Mouse (Mus musculus) C2C12 (cell line): ENCODE measurements around the gene Cdh4. TPM values are rescaled to one million over a fixed set of nuclear protein-coding genes. Genes with fewer than 3 reads are reported as not detected.

ENCODE experiments used
- H3K27me3 ChIP-seq: one replicate; pipeline ENCODE4 v1.6.1; 2011; ENCODE audit not compliant: control insufficient read depth, insufficient read depth, insufficient read length
- H3K36me3 ChIP-seq: one replicate; pipeline ENCODE4 v1.6.1; 2011; ENCODE audit not compliant: control insufficient read depth, insufficient read depth
- H3K4me3 ChIP-seq: one replicate; pipeline ENCODE4 v1.5.1; 2011; ENCODE audit warnings: mild to moderate bottlenecking, control low read depth; ENCODE audit not compliant: poor library complexity, insufficient read depth, severe bottlenecking
- H3K79me2 ChIP-seq: one replicate; pipeline ENCODE4 v1.6.1; 2011; ENCODE audit not compliant: control insufficient read depth, insufficient read depth
- H3K79me3 ChIP-seq: one replicate; pipeline ENCODE4 v1.6.1; 2011; ENCODE audit warnings: low read depth, control low read depth
- H3ac ChIP-seq: one replicate; pipeline ENCODE3; 2011; ENCODE audit warnings: low read depth; ENCODE audit not compliant: control insufficient read depth, insufficient read length
- CEBPB ChIP-seq: IDR thresholded peaks from one replicate; pipeline ENCODE4 v1.6.1; 2011; ENCODE audit warnings: low read depth, mild to moderate bottlenecking, control low read depth, moderate library complexity
- CTCF ChIP-seq: IDR thresholded peaks from one replicate; pipeline ENCODE4 v1.5.1; 2011; ENCODE audit not compliant: control insufficient read depth, insufficient read depth, insufficient read length
- FOSL1 ChIP-seq: IDR thresholded peaks from one replicate; pipeline ENCODE4 v1.8.0; 2011; ENCODE audit warnings: mild to moderate bottlenecking, low read length; ENCODE audit not compliant: poor library complexity, insufficient read depth, severe bottlenecking
- MAX ChIP-seq: IDR thresholded peaks from one replicate; pipeline ENCODE4 v1.6.1; 2011; ENCODE audit warnings: mild to moderate bottlenecking, control low read depth
- MYOD1 ChIP-seq: IDR thresholded peaks from one replicate; pipeline ENCODE4 v1.6.1; 2011; ENCODE audit warnings: low read depth; ENCODE audit not compliant: control insufficient read depth, insufficient read length
- MYOG ChIP-seq: IDR thresholded peaks from one replicate; pipeline ENCODE4 v1.6.1; 2011; ENCODE audit not compliant: control insufficient read depth, insufficient read length; ENCODE audit errors: extremely low read depth
- USF1 ChIP-seq: IDR thresholded peaks from one replicate; pipeline ENCODE4 v1.6.1; 2011; ENCODE audit warnings: low read depth, mild to moderate bottlenecking, control low read depth, moderate library complexity
- polyA plus RNA-seq: library from polyadenylated mRNA; unstranded; fragments of >200 nt; fragmentation: generic; extraction: Trizol; gene quantifications from one replicate; pipeline ENCODE4 v1.2.1, GENCODE M21; 2012; ENCODE audit warnings: missing spikeins

Gene Cdh4
- polyA plus RNA-seq, 1 experiment, result not detected

DNA sequence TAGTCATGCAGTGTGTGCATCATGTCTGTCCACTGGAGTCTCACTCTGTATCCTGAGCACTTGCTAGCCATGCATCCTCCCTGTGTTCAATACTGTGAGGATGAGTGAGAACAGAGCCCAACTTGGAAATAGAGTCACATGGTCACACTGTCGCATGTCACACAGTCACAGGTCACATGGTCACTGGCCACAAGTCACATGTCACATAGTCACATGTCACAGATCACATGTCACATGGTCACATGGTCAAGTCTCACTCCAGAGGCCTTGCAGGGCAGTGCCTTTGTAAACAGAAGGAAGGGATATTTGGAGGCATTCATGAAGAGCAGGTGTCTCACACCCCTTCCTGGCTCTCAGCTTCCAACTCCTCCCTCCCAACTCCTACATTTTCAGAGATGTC lies 217.0 kb downstream of the Cdh4 start:
- no peaks in the 10 kb centered on the region for H3K79me2 ChIP-seq
- no peak overlapping the region for H3K4me3 ChIP-seq
- H3K36me3 ChIP-seq, result no peaks in the 10 kb centered on the region
- TF ChIP-seq USF1 (no peak), MYOD1 (no peak), CTCF (no peak), MAX (no peak), MYOG (no peak), CEBPB (no peak), FOSL1 (no peak)
- H3K27me3 ChIP-seq, result no peaks in the 10 kb centered on the region
- no peaks in the 10 kb centered on the region for H3K79me3 ChIP-seq
- no peak overlapping the region for H3ac ChIP-seq

DNA sequence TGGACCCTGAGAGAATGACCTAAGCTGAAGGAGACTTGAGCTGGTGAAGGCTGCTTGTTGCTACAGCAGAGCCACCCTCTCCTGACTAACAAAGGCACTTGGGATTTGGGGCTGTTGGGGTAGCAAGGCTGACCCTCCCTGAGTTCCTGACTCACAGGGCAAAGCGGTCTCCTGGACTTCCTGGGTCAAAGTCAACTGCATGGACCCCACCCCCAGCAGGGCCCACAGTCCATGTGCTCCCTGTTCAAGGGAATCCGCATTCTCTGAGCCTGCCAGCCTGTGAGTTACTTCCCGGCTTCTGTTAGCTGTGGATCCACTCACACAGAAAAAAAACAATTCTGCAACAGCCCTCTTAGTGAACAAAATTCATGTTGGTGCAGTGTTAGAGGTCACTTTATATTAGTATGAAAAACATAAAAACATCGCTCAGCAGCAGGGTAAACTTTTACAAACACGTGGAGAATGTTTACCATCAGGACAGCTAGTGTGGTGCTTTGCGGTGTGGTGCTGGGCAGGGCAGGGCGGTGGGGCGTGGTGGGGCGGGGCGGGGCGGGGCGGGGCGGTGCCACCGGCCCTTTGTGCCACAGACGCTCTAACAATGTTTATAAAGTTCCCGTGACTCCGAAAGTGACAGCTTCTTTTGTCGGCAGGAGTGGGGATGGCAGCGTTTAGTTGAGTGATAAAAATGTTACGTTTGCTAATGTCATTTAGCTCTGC lies 219.9 kb downstream of the Cdh4 start:
- H3ac ChIP-seq, result no peak overlapping the region

DNA sequence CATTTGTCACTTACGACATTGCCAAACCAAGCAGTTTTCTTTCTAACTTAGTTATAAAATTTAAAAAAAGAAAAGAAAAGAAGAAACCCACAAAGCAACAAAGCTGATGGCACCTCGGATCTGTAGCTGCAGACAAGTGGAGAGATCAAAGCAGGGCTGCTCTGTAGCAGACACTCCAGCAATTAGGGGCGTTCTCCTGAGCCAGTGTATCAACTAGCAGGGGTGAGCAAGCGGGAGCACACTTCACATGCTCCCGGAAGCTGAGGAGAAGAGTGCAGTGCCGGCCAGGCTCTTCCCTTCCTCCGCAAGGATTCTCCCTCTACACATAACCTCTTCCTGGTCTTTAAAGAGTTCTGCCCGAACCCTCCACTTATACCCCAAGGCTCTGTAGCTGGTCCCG lies 220.5 kb downstream of the Cdh4 start:
- Histone ChIP-seq H3K79me3 (no peaks in the 10 kb centered on the region), H3K36me3 (no peaks in the 10 kb centered on the region), H3ac (no peak overlapping the region), H3K27me3 (no peaks in the 10 kb centered on the region), H3K79me2 (no peaks in the 10 kb centered on the region), H3K4me3 (no peak overlapping the region)
- TF ChIP-seq MYOG, result no peak
- no peak for TF ChIP-seq USF1
- no peak for TF ChIP-seq FOSL1
- TF ChIP-seq MAX, result no peak

More for the DNA sequence above, 219.9 kb downstream of the Cdh4 start:
- no peaks in the 10 kb centered on the region for H3K79me2 ChIP-seq
- H3K27me3 ChIP-seq, result no peaks in the 10 kb centered on the region
- no peaks in the 10 kb centered on the region for H3K79me3 ChIP-seq
- H3K4me3 ChIP-seq, result no peak overlapping the region
- no peaks in the 10 kb centered on the region for H3K36me3 ChIP-seq
- TF ChIP-seq CEBPB, result no peak
- no peak for TF ChIP-seq MYOD1
- TF ChIP-seq FOSL1, result no peak
- no peak for TF ChIP-seq MAX
- no peak for TF ChIP-seq CTCF
- no peak for TF ChIP-seq USF1
- TF ChIP-seq MYOG, result no peak

DNA sequence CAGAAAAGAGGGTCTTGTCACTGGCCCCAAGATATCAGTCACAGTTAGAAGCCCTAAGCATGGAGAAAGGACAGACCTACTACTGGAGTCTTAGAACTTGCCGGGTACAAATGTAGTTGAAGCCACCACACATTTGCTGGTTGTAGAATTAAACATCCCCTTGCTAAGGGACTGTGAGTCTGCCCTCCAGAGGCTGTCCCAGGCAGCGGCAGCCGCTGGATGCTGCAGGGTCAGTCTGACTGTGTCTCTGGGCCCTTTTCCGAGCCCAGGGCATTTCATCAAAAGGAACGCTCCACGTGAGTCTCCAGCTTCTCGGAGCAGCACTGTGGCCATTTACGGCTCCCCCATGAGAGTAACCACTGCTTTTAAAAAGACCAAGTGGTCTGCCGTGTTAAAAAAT lies 221.4 kb downstream of the Cdh4 start:
- Histone ChIP-seq H3ac (no peak overlapping the region), H3K36me3 (no peaks in the 10 kb centered on the region), H3K27me3 (no peaks in the 10 kb centered on the region), H3K79me3 (no peaks in the 10 kb centered on the region), H3K79me2 (no peaks in the 10 kb centered on the region), H3K4me3 (no peak overlapping the region)
- TF ChIP-seq MYOD1 (no peak), MYOG (no peak), MAX (no peak), FOSL1 (no peak), CTCF (no peak), USF1 (no peak), CEBPB (no peak)

DNA sequence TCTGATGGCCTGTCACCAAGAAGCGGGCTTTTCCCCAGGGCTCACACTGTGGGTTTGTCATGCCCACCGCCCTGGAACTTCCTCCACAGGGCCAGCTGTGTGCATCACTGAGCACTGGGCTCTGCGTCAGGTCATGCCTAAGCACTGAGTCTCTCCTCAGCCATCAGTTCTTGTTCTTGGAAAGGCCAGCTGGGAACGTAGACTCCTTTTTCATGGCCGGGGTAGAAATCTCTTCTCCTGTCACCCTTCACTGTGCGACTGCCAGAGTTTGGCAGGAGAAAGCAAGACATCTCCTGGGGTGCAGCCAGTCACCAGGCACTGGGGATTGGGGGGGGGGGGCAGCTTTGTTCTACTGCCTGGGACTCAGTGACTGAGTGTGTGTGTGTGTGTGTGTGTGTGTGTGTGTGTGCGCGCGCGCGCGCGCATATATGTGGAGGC lies 222.0 kb downstream of the Cdh4 start:
- H3ac ChIP-seq, result no peak overlapping the region
- H3K36me3 ChIP-seq, result no peaks in the 10 kb centered on the region
- no peaks in the 10 kb centered on the region for H3K79me2 ChIP-seq
- no peak for TF ChIP-seq CEBPB
- no peak for TF ChIP-seq FOSL1
- TF ChIP-seq MYOD1, result no peak
- no peak for TF ChIP-seq MYOG
- no peak for TF ChIP-seq CTCF
- TF ChIP-seq USF1, result no peak
- no peaks in the 10 kb centered on the region for H3K27me3 ChIP-seq
- no peak overlapping the region for H3K4me3 ChIP-seq
- no peaks in the 10 kb centered on the region for H3K79me3 ChIP-seq

DNA sequence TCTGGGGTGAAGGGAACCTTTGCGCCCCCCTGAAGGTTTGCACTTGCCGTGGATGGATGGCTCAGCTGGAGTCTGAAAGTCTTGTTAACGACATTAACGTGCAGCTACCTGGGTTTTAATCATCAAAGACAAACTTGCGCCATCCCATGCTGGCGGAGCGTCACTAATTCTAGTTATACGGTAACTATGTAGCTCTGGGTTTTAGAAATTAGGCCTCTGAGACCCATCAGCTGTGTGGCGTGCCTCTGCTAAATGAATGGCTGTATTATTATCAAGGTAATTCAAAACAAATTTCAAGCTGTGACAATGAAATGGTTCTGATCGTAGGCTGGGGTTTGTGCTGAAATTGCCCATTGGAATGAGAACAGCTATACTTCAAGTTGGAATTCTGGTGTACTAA lies 228.5 kb downstream of the Cdh4 start:
- TF ChIP-seq CTCF (no peak), MYOD1 (no peak), MAX (no peak), USF1 (no peak), CEBPB (no peak), MYOG (no peak), FOSL1 (no peak)
- Histone ChIP-seq H3K27me3 (no peaks in the 10 kb centered on the region), H3K79me2 (no peaks in the 10 kb centered on the region), H3ac (no peak overlapping the region), H3K36me3 (no peaks in the 10 kb centered on the region), H3K79me3 (no peaks in the 10 kb centered on the region), H3K4me3 (no peak overlapping the region)
